Mouse (Mus musculus) gastrocnemius, postnatal 10 days (tissue): Measurements from ENCODE around the gene Chaf1a. TPM values are rescaled to one million over a fixed set of nuclear protein-coding genes. Genes with fewer than 3 reads are reported as not detected.
"Not testable (repeated sequence)": the region's sequence is repeated elsewhere in the genome, so short reads cannot be mapped to it uniquely, and the experiment has no call there.

Experiments
- DNase-seq: peaks from one replicate; pipeline ENCODE4 v3.0.0; 2021; ENCODE audit warnings: mixed read lengths
- total RNA-seq, 2 experiments: library from RNA; stranded (reverse); gene quantifications; 2 replicates each; pipeline ENCODE4 v1.2.3; 2021

Chaf1a gene
- total RNA-seq, 2 experiments from 2014 or later: 3.6 to 8.7 TPM

DNA sequence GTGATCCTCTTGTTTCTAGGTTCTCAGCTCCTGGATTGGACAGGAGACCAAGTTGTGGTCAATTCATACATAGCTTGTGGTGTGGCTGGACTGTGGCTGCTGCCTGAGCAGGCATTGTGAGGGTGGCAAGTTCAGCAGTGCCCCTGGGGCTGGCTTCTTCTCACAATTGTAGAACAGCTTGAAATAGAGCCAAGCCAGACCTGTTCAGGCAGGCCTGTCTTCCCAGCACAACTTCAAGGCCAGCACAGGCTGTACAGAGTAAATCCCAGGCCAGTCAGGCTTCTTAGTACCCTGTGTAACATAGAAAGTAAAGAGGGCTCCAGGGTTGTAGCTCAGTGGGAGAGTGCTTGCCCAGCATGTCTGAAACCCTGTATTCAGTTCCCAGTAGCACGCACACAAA, 52.6 kb downstream of the Chaf1a start:
- DNase-seq: no peak

DNA sequence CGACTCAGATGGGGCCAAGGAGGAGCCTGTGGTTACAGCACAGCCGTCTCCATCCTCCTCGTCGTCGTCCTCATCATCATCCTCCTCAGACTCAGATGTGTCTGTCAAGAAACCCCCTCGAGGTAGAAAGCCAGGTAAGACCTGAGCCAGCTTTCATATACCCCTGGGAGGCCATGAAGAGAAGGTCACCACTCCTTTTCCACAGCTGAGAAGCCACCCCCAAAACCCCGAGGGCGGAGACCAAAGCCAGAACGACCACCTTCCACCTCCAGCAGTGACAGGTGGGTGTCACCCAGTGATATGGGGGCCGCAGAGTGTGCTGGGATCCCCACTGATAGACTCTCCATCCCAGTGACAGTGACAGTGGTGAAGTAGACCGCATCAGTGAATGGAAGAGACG, 56.6 kb downstream of the Chaf1a start:
- DNase-seq: no peak

DNA sequence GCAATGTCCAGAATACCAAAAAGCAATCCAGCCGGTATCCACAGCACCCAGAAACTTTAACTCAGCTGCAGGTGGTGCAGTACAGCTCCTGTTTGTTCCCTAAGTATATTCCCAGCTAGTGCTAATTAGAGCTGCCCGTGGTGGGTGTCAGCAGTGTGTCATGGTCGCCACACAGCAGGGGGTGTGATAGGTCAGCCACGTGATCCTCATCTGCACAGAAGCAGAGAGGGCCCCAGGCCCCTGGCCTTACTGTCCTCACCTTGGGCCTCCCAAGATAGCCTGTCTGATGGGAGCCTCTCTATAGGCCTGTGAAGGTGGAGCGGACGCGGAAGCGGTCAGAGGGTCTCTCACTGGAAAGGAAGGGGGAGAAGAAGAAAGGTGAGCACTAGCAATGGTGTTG, 57.9 kb downstream of the Chaf1a start:
- no peak for DNase-seq

DNA sequence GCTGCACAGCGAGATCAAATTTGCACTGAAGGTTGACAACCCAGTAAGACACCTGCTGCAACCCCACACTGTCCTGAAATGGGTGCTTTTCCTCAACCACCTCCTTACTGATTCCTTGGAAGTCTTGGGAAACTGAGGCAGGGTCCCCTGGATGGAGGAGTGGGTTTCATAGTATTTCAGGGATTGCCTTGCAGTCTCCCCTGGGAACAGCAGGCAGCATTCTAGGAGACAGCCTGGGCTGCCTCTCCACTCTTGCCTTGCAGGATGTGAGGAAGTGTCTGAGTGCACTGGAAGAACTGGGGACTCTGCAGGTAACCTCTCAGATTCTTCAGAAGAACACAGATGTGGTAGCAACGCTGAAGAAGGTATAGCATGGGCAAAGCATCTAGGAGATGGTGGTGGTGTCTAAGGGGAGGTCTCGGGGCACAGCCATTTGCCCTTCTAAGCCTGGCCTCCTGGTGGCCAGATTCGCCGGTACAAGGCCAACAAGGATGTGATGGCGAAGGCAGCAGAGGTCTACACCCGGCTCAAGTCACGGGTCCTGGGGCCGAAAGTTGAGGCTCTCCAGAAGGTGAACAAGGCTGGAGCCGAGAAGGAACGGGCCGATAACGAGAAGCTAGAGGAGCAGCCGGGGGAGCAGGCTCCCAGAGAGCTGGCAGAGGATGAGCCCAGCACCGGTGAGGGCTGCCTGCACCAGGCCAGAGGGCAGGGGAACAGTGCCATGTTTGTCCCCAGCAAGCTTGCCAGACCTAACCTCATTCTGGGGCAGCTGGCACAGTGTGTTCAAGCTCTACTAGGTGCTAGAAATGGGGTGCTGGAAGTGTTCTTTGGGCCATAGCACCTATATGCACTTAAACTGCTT, 58.7 kb downstream of the Chaf1a start:
- peak; percentile 53 for DNase-seq

DNA sequence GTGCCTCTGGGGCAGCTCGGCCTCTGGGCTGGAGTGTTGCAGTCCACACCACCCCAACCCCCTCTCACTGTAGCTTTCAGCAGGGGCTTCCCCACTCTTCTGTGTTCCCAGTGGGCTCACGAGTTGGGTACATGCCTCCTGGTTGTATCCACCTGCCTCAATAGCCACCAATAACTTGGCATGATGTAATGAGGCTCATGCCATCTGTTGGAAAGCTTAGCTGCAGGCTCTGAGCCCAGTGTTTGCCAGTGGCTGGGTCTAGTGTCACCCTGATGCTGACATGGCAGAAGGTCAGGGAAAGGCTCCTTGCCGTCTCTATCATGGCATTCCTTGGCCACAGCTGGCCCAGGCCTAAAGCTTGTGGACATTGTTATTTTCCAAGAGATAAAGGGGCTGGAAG, 60.6 kb downstream of the Chaf1a start:
- DNase-seq: no peak

DNA sequence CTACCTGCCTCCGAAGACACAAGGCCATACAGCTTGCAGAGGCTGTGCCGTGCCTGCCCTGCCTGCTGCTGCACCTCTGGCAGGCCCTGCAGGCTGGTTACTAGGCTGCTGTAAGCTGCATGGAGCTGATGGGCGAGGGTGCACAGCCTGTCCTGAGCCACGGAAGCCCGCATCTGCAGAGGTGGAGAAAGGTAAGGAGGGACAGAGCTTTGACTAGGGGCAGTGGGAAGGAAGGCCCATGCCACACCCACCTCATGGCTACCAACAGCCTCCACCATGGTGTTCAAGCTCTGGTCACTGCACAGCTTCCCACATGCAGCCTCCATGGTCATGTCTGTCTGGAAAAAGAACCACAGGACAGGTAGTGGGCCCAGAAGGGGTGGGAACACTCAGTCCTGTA, 61.9 kb downstream of the Chaf1a start:
- no peak for DNase-seq

DNA sequence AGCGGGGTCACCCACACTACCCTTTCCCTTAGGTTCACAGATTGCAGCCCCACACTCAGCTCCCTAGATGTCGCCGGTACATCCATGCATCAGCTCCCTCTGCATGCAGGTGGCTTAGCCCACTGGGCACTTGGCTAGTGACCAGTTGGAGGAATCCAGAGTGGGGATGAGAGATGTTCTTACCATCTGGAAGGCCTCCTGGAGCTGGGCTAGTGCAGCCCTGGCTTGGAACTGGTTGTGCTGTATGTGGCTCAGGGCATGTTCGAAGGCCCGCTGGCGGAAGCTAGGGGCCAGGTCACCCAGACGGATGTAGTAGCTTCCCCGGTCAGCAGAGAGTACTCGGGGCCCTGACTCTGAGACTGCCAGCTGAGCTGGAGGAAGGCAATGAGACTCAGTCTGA, 62.7 kb downstream of the Chaf1a start:
- no peak for DNase-seq

DNA sequence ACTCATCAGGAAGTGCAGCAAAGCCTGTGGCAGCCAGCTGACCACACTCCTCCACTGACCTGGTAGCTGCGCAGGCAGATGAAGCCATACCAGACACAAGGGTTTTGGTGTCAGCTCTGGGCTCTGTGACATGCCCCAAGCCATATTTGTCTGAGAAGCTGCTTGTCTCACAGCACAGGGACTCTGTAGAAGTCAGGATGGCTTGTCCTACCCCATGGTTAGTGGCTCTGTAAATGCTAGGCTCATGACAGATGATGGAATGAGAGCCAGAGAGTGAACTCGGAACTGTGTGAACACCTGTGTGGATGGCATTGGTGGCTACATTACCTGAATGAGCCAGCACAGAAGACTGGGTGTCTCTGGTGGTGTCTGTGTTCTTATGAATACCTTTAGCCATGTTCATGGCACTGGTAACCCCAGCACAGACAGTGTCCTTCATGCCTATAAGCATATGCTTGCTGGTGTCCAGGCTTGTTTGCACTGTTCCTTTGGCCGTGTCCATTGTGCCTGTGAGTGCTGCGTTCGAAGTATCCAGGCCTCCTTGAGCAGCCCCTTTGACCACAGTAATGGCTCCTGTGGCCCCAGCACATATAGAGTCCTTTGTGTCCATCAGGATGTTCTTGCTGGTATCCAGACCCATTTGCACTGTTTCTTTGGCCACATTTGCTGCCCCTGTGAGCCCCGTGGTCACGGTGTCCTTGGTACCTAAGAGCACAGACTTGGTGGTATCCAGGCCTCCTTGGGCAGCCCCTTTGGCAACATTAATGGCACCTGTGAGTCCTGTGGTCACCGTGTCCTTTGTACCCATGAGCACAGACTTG, 63.4 kb downstream of the Chaf1a start:
- no peak for DNase-seq

DNA sequence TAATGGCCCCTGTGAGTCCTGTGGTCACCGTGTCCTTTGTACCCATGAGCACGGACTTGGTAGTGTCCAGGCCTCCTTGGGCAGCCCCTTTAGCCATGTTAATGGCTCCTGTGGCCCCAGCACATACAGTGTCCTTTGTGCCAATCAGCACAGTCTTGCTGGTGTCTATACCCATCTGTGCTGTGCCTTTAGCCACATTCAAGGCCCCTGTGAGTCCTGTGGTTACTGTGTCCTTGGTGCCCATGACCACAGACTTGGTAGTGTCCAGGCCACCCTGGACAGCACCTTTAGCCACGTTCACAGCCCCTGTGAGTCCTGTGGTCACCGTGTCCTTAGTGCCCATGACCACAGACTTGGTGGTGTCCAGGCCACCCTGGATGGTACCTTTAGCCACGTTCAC, 64.6 kb downstream of the Chaf1a start:
- not testable (repeated sequence) for DNase-seq

DNA sequence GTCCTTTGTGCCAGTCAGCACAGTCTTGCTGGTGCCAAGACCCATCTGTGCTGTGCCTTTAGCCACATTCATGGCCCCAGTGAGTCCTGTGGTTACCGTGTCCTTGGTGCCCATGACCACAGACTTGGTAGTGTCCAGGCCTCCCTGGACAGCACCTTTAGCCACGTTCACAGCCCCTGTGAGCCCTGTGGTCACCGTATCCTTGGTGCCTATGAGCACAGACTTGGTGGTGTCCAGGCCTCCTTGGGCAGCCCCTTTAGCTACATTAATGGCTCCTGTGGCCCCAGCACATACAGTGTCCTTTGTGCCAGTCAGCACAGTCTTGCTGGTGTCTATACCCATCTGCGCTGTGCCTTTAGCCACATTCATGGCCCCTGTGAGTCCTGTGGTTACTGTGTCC, 66.2 kb downstream of the Chaf1a start:
- not testable (repeated sequence) for DNase-seq

DNA sequence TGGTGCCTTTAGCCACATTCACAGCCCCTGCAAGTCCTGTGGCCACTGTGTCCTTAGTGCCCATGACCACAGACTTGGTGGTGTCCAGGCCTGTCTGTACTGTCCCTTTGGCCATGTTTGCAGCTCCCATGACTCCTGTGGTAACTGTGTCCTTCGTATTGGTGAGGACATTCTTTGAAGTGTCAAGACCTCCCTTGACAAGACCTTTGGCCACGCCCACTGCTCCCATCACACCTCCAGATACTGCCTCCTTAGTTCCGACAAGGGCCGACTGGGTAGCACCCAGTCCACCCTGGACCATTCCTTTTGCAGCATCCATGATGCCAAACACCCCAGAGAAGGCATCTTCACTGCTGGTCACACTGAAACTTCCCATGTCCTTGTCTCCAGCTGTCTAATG, 66.7 kb downstream of the Chaf1a start:
- DNase-seq: no peak

DNA sequence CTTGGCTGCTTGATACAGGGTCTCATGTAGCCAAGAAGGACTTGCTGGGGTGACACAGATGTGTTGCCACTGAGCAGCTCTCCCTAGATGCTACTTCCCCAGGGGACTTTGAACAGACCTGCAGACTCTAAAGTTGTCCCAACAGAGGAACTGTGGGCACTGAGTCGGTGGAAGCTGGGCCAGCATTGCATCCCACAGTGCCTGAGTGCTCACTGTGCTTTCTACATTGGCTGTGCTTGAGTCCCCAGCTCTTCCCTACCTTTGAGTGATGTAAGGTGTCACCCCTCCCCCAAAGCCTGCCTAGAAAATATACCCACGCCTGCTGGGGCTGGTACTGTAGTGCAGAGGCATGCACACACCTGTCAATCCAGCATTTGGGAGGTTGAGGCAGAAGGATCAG, 67.5 kb downstream of the Chaf1a start:
- DNase-seq: no peak

DNA sequence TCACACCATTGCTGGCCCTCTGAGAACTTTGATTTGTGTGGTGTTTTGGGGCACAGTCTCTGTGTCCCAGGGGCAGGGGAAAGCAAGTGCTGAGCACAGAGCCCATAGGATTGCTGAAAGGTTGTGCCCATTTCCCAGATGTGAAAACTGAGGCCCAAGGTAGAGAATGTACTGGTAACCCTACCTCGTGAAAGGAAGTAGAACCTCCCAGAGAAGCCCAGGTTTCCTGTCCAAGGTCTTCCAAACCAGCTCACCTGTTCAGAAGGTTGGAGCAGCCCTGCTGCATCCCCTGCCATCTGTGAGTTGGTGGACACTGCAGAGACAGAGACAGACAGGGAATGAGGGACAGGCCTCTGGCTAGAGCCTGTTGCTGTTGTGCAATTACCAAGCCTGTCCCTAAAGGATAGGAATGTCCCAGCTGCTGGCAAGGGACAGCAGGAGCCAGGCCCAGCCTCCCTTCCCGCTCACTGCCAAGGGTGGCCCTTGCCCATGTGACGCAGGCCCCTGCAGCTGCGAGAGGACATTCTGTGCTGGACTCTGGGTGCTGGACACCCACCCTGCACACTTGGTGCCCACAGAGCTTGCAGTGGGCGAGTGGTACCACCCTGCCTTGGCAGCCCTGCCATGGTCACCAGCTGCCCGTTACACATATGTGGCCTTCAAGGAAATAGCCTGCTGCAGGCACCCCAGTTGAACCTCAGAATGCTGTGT, 68.2 kb downstream of the Chaf1a start:
- peak; percentile 74 for DNase-seq

DNA sequence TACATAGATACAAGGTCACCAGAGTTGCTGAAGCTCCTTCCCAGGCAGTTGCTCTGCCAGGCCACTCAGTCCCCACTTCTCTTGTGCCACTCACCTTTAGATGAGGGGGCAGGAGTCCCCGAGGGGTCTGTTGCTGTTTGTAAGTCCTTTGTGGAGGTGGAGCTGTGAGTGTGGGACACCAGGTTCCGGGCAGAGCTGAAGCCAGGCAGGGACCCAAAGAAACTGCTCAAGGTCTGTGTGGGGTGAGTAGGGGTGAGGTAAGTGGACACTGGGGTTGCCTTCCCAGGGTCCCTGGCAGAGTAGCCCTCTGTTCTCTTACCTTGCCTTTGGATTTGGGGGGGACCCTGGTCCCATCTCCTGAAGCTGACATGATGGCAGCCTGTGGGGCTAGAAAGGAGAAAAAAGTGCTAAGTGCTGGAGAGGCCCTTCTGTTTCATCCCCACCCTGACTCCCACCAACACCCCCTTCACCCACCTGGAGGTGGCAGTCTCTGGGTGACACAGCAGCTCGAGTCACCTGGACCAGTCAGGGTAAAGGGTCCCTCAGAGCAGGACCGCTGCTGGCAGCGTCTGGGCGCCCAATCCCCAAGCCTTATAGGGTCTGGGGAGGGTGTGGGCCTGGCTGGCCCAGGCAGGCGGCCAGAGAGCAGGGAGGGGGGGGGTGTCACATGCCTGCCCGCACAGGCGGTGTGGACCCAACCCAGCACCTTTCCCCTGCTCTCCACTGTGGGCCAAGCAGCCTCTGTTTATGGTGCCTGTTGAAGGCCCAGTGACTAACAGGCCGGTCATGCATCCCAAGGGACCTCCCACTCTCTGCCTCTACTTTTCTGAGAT, 69.2 kb downstream of the Chaf1a start, which contains the start of gene Plin4:
Gene Plin4 (minus strand): TSS at position 585 of the 833 bp plus-strand sequence.
- peak; percentile 66 for DNase-seq

DNA sequence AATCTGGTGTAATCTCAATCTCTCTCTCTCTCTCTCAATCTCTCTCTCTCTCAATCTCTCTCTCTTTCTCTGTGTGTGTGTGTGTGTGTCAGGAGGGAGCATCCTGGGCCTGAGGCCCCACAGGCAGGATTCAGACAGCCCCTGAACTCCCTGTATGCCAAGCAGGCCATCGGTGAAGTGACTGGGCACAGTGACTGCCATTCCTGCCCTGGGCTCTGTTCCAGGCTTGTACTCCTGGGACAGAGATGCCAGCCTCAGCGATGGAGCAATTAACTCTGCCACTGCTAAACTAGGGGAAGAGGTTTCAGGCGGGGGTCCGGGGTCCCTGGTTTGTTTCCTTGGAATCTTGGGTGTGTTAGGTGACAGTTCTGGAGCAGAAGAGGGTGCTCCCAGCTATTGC, 70.3 kb downstream of the Chaf1a start:
- no peak for DNase-seq

DNA sequence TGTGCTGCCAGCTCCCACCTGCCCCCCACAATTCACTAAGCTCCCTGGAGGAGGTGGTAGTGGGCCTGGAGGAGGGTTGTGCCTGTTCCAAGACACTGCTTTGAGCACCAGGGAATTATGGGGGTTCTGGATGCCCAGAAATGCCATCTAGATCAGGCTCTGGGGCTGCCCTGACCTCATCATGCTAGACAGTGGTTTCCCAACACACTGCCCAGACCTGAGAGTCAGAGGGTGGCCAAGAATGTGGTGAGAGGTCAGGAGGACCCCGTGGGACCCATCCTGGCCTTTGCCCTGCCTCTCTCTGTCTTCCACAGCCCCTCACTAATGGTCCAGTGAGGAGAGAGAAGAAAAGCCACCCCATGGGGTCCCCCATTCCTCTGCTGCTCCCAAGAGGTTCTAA, 70.8 kb downstream of the Chaf1a start:
- no peak for DNase-seq

DNA sequence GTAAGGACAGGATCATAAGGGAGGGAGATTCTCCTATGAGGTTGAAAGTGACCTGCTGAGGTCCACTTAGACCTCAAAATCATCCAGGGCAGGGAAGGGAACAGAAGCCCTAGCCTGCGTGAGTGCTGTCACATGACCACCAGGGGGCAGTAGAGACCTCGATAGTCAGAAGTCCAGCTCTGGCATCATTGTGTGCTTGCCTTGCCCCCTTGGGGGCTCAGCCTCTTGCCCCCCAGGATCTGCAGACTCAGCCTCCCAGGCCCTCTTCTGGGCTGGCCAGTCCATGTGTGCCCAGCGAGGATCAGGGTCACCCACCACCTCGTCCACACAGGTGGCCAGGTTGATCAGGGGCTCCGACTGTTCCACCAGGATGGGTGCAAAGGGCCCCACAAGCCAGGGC, 71.6 kb downstream of the Chaf1a start:
- DNase-seq: peak; percentile 73

DNA sequence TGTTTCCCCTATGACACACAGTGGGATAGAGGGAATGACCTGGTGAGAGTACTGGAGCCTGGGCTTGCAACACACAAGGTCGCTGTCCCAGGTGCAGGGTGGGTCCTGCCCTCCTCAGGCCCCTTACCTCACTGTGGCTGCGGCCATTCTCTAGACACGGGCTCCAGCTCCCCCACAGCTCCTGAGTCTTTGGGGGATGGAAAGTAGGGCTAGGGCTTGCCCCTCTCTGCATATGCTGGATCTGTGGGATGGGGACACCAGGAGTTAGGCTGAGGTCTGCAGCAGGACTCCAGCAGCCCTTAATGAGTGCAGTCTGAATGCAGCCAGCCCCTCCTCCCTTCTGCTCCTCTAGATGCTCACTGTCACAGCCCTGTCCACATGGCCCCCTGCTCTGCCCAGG, 72.5 kb downstream of the Chaf1a start:
- no peak for DNase-seq

DNA sequence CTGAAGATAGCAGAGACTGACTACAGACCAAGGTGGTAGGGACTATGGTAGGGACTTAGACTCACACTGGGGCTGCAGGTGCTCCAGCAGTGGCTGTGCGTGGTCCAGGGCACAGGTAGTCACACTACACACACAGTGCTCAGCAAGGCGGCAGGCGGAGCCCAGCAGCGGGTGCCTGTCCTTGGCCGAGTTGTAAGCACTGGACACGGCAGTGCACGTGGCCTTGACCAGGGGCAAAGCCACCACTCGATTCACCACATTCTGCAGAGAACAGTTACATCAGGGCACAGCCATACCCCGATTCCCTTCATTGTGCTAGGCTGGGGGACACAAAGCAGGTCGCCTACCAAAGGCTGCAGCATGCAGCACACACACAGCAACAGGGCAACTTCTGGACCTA, 76.0 kb downstream of the Chaf1a start:
- DNase-seq: no peak

DNA sequence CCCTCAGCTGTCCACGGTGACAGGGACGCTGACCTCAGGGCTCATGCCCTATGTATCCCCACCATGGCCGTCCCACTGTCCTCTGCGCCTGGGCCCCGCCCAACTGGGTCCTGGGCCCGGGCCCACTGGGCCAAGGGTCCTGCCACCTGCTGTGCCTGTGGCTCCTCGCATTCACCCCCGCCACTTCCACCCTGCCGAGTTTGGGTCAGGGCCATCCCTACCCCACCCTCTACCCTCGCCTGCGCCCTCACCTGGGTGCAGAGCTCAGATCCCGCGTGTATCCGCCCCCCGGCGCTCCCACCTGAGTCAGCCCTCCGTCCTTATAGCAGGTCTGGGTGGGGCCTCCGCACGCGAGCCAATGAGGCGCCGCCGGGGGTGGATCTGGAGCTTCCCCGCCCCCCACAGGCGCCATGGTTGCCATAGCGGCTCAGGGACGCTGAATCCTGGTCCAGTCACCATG, 77.0 kb downstream of the Chaf1a start, which contains the start of gene Plin5:
Gene Plin5 (minus strand): TSS at position 346 of the 460 bp plus-strand sequence.
- peak; percentile 71 for DNase-seq

DNA sequence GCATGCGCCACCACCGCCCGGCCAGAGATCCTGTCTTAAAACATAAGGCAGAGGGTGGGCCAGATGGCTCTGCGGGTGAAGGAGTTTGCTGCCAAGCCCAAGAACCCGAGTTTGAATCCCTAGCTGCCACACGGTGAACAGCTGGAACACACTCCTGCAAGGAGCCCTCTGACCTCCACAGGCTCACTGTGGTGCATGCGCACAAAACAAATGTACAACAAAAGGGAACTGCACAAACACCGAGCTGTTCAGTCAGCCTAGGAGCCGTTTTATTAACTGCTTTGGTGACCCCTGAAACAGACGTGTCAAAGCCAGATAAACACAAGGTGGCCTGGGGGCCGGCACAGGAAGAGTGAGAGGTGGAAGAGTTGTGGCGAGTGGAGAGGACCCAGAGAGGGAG, 79.2 kb downstream of the Chaf1a start:
- no peak for DNase-seq
